Mouse (Mus musculus): Measurements from ENCODE around the gene Cox4i2. TPM values are rescaled to one million over a fixed set of nuclear protein-coding genes. Genes with fewer than 3 reads are reported as not detected.

Cox4i2 gene
- not detected in 2 replicates for polyA plus RNA-seq (2012; ENCODE audit: insufficient read depth, insufficient read length, low replicate concordance, missing spikeins)

DNA sequence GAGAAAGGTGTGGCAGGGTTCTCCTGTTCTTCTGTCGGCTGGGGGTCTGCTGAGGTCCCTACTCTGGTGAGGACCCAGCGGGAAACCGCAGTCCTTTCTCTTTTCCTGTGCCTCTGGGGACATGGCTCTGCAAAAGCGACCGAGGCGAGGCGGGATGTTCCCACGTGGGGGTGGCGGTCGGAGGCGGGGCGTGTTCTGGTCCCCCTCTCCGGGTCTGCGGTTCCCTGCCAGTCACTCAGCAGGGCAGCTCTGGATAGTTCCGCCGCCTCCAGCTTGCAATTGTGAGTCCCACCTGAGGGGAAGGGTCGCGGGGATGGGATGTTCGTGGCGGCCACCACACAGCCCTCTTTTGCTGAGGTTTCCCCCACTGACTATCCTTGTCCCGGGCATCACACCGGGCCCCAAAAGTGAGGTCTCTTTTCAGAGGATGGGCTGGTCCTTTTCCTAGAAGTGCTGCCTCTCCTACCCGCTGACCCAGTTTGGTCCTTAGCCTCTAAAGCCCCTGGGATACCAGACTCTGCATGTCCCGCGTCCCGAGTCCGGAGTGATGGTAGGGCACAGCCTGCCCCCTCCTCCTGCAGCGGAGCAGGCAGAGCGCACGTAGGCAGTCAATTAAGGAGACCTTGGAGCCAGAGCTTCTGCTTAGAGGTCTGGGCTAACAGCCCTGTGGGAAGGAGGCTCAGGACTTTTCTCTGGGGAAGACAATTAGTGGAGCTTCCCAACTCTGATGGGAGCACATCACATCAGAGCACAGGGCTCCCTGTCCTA, at the start of gene Cox4i2:
Gene Cox4i2, plus strand, starts transcription at position 230 of the 768 bp plus-strand sequence.
- WGBS: 17% methylated on average over 30 of the region's 30 CpGs

DNA sequence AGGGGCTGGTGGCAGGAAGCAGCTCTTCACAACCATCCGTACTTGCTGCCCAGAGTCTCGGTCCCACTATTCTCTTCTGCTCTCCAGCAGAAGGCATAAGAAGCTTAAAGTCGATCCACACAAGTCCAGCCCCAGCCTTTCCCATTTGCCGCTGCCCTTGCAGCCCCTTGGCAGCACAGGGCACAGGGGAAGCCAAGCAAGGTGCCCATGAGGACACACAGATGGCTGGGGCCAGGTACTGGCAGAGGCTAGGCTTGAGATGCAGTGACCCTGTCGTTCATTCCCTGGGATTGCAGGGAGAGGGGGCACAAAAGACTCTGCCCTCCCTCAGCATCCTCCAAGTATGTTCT, 49.7 kb upstream of the Cox4i2 start:
- peaks cover 29% of the 10 kb centered on the region for H3K4me1 ChIP-seq (ENCODE audit: control insufficient read depth, insufficient read depth, low read length)
- TF ChIP-seq POLR2A (IDR thresholded peaks at IDR 0.05; ENCODE audit: insufficient read depth, low read depth, low read length): no peak
- no peak for TF ChIP-seq CTCF (IDR thresholded peaks at IDR 0.05; ENCODE audit: insufficient read depth, low read depth, low read length)
- H3K27ac ChIP-seq (ENCODE audit: insufficient read depth, low read depth, low read length): no peak overlapping the region
- H3K4me3 ChIP-seq (ENCODE audit: insufficient read depth, low read depth, low read length): no peak overlapping the region
- 84% methylated on average over 5 of the region's 5 CpGs for WGBS

More for the DNA sequence above, at the start of gene Cox4i2:
- H3K27ac ChIP-seq (ENCODE audit: insufficient read depth, low read depth, low read length): no peak within 1 kb of the TSS
- H3K4me3 ChIP-seq (ENCODE audit: insufficient read depth, low read depth, low read length): peak within 1 kb of the TSS; percentile 5; the same call in 1 of the 2 replicates
- TF ChIP-seq CTCF (IDR thresholded peaks at IDR 0.05; ENCODE audit: insufficient read depth, low read depth, low read length) (no peak), POLR2A (IDR thresholded peaks at IDR 0.05; ENCODE audit: insufficient read depth, low read depth, low read length) (no peak)
- peaks cover 9% of the 10 kb centered on the region for H3K4me1 ChIP-seq (ENCODE audit: control insufficient read depth, insufficient read depth, low read length)

DNA sequence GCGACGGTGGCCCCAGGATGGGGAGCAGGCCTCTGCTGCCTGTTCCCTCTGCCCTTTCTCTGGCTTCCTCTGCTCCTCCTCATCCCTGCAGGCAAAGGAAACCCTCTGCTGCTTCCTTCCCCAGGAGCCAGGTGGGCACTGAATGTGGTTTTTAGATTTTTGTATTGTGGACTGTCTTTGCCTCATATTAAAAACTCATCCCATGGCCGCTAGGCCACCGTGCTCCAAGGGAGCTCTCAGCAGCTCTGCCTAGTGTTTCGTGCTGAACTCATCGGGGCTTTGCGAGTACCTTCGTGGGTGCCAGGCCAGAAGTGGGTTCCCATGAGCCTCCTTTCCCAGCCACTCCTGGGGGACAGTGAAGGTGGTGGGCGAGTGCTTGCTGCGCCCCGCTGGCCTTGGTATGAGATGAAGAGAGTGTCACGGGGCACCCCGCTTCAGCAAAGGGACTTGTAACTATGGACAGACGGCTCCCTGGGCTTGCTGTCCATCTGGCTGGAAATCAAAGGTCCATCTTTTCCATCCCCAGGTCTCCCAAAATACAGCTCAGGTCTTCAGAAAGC, 49.1 kb upstream of the Cox4i2 start:
- Histone ChIP-seq H3K27ac (ENCODE audit: insufficient read depth, low read depth, low read length) (no peak overlapping the region), H3K4me1 (ENCODE audit: control insufficient read depth, insufficient read depth, low read length) (peaks cover 29% of the 10 kb centered on the region), H3K4me3 (ENCODE audit: insufficient read depth, low read depth, low read length) (no peak overlapping the region)
- no peak for TF ChIP-seq CTCF (IDR thresholded peaks at IDR 0.05; ENCODE audit: insufficient read depth, low read depth, low read length)
- TF ChIP-seq POLR2A (IDR thresholded peaks at IDR 0.05; ENCODE audit: insufficient read depth, low read depth, low read length): no peak
- WGBS: 91% methylated on average over 14 of the region's 14 CpGs

DNA sequence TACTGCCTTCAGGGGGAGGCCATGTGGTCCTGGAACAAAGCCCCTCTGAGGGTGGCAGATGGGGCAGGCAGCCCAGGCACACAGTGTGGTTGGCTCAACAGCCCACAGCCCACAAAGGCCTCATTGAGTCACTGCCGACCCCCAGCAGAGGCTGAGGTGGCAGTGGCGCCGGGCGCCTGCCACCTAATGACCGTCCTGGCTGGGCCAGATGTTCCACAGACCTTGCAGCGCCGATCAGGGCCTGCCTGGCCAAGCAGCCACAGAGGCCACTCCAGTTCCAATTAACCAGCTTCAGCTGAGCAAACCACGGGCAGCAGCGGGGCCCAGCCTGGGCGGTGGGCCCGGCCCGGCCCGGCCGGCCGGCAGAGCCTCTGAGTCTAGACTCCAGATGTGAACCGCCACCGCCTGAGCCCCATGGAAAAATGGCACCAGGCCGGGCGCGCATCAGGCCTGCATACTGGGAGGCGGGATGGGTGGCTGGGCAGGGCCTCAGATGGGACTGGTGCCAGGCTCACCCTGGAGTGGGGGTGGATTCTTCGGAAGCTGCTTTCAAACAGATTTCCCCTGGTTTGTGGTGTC, 47.9 kb upstream of the Cox4i2 start:
- H3K27ac ChIP-seq (ENCODE audit: insufficient read depth, low read depth, low read length): peak overlapping the region; percentile 89; the same call in 1 of the 2 replicates
- TF ChIP-seq POLR2A (IDR thresholded peaks at IDR 0.05; ENCODE audit: insufficient read depth, low read depth, low read length) (no peak), CTCF (IDR thresholded peaks at IDR 0.05; ENCODE audit: insufficient read depth, low read depth, low read length) (no peak)
- peaks cover 25% of the 10 kb centered on the region for H3K4me1 ChIP-seq (ENCODE audit: control insufficient read depth, insufficient read depth, low read length)
- WGBS: 47% methylated on average over 22 of the region's 22 CpGs
- H3K4me3 ChIP-seq (ENCODE audit: insufficient read depth, low read depth, low read length): no peak overlapping the region

DNA sequence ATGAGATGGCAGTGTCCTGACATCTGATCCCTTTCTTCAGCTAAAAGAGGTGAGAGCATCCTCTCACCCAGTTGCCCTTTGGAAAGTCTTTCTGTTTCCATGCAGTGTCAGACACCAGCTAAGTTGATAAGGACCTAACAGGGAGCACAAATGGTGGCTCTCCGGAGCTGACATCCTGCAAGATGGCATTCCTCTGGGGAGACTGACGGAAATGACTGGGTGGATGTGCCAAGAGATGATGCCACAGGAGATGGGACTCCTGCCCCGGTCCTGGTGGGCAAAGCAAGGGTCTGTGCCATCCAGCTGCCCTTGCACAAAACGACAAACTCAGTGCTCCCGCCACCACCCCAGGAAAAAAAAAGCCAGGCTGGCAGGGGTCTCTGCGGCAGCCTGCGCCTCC, 46.8 kb upstream of the Cox4i2 start:
- peaks cover 25% of the 10 kb centered on the region for H3K4me1 ChIP-seq (ENCODE audit: control insufficient read depth, insufficient read depth, low read length)
- peak overlapping the region; percentile 54 for H3K4me3 ChIP-seq (ENCODE audit: insufficient read depth, low read depth, low read length)
- no peak for TF ChIP-seq CTCF (IDR thresholded peaks at IDR 0.05; ENCODE audit: insufficient read depth, low read depth, low read length)
- TF ChIP-seq POLR2A (IDR thresholded peaks at IDR 0.05; ENCODE audit: insufficient read depth, low read depth, low read length): no peak
- WGBS: 25% methylated on average over 7 of the region's 7 CpGs
- peak overlapping the region; percentile 89 for H3K27ac ChIP-seq (ENCODE audit: insufficient read depth, low read depth, low read length)

DNA sequence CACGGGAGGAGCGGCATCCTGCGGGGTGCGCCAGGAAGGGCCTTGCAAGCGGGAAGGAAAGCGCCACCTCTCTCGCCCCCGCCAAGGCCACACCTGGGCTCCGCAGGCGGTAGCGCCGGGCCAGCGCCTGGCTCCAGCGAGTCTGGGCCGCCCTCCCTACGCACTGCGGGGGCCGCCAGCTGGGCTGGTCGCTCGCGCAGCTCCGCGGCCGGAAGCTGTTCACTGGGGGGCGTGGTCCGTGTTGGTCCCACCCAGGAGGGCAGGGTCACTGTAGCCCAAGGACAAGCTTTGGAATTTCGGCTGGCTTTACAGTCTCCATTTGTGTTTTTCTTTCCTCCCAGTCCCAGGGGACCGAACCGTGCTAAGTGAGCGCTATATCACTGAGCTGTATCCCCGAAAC, 46.3 kb upstream of the Cox4i2 start:
- H3K4me3 ChIP-seq (ENCODE audit: insufficient read depth, low read depth, low read length): peak overlapping the region; percentile 54
- peaks cover 25% of the 10 kb centered on the region for H3K4me1 ChIP-seq (ENCODE audit: control insufficient read depth, insufficient read depth, low read length)
- WGBS: 26% methylated on average over 31 of the region's 31 CpGs
- H3K27ac ChIP-seq (ENCODE audit: insufficient read depth, low read depth, low read length): peak overlapping the region; percentile 89
- TF ChIP-seq CTCF (IDR thresholded peaks at IDR 0.05; ENCODE audit: insufficient read depth, low read depth, low read length) (no peak), POLR2A (IDR thresholded peaks at IDR 0.05; ENCODE audit: insufficient read depth, low read depth, low read length) (peak; percentile 86)

- H3K4me3 ChIP-seq (ENCODE audit: insufficient read depth, low read depth, low read length): no peak overlapping the region
- TF ChIP-seq POLR2A (IDR thresholded peaks at IDR 0.05; ENCODE audit: insufficient read depth, low read depth, low read length) (no peak), CTCF (IDR thresholded peaks at IDR 0.05; ENCODE audit: insufficient read depth, low read depth, low read length) (no peak)
- H3K4me1 ChIP-seq (ENCODE audit: control insufficient read depth, insufficient read depth, low read length): peaks cover 25% of the 10 kb centered on the region
- H3K27ac ChIP-seq (ENCODE audit: insufficient read depth, low read depth, low read length): no peak overlapping the region
- 78% methylated on average over 5 of the region's 5 CpGs for WGBS
Measured at GRCm38 (mm10) chr2:152709066-152709465, 44.9 kb upstream of the Cox4i2 start.

DNA sequence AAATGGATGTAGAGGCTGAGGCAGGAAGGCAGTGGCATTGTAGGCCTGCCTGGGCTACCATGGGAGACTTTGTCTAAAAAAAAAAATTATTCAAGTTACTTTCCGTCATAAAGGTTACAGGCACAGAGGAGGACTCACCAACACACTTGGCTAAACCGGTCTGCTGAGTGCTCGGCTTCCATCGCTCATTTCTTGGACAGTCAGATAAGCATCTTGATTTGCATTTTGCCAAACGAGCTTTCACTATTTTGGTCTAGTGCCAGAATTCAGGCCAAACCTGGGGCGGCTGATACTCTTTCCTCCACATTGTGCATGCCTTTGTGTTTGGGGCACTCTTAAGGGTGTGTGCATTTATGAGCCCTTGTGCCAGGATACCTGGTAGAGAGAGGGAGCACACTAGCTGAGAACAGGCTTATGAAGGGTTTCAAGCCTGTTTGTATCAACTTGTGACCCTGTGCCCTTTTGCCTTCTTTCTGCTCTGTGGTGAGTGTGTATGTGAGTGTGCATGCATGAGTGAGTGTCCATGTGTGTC, 37.7 kb upstream of the Cox4i2 start:
- 66% methylated on average over 6 of the region's 6 CpGs for WGBS
- no peaks in the 10 kb centered on the region; the same call in 1 of the 2 replicates for H3K4me1 ChIP-seq (ENCODE audit: control insufficient read depth, insufficient read depth, low read length)
- H3K4me3 ChIP-seq (ENCODE audit: insufficient read depth, low read depth, low read length): no peak overlapping the region
- TF ChIP-seq CTCF (IDR thresholded peaks at IDR 0.05; ENCODE audit: insufficient read depth, low read depth, low read length) (no peak), POLR2A (IDR thresholded peaks at IDR 0.05; ENCODE audit: insufficient read depth, low read depth, low read length) (no peak)
- no peak overlapping the region for H3K27ac ChIP-seq (ENCODE audit: insufficient read depth, low read depth, low read length)

DNA sequence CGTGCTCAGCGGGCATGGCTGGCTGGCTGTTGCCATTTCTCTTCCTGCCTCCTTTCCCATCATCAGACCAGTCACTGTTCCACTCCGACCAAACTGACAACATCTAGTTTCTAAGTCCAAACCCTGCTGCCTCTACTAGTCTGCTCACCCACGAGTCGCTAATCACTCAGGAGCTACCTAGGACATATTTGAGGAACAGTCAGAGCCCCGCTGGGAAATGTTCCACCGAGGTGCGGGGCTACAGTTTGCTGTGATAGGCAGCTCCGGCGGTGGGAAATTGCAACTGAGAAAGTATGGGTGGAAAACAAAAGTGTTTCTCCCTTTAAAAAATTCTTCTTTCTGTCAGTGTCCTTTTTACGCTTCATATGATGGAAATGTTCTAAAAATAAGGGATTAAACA, 36.3 kb upstream of the Cox4i2 start:
- no peaks in the 10 kb centered on the region; the same call in 1 of the 2 replicates for H3K4me1 ChIP-seq (ENCODE audit: control insufficient read depth, insufficient read depth, low read length)
- 56% methylated on average over 11 of the region's 11 CpGs for WGBS
- H3K4me3 ChIP-seq (ENCODE audit: insufficient read depth, low read depth, low read length): no peak overlapping the region
- TF ChIP-seq CTCF (IDR thresholded peaks at IDR 0.05; ENCODE audit: insufficient read depth, low read depth, low read length) (no peak), POLR2A (IDR thresholded peaks at IDR 0.05; ENCODE audit: insufficient read depth, low read depth, low read length) (no peak)
- H3K27ac ChIP-seq (ENCODE audit: insufficient read depth, low read depth, low read length): no peak overlapping the region

Data from olfactory bulb, adult 2 months (tissue).